Mouse (Mus musculus) erythroblast, embryonic 14.5 days (primary cell): ENCODE measurements around the gene Ubr1.

Source experiments
- GATA1 ChIP-seq: IDR thresholded peaks from 2 replicates; pipeline ENCODE4 v1.6.1; 2012; ENCODE audit warnings: low read length, inconsistent platforms, mixed read lengths
- TAL1 ChIP-seq: IDR thresholded peaks from 3 replicates; pipeline ENCODE4 v1.6.1; 2012; ENCODE audit warnings: low read length, inconsistent platforms, mixed read lengths

- TF ChIP-seq TAL1, result no peak
- TF ChIP-seq GATA1, result no peak
Observed at GRCm38 (mm10) chr2:120976308-120976707, 5.8 kb upstream of the Ubr1 start.
